ENCODE assay signal across 8 mouse cellular contexts in genomic region chr1:89235296-89235695, GRCm38 (mm10).
DNase-seq lines count a peak whose midpoint lies in the region; ATAC-seq and TF ChIP-seq lines count a peak whose summit lies in the region.

No protein-coding gene starts in this region.

- no peak for TF ChIP-seq POLR2A in kidney, adult 2 months (IDR thresholded peaks at IDR 0.05; ENCODE audit: low read depth, low read length)

- H3K4me1 ChIP-seq in heart, embryonic 12.5 days (replicated peaks): peaks cover 5% of the 10 kb centered on the region; the same call in 1 of the 2 replicates
- H3K4me1 ChIP-seq in kidney, adult 2 months (ENCODE audit: control insufficient read depth, insufficient read depth, low read length): no peaks in the 10 kb centered on the region
- no peaks in the 10 kb centered on the region; the same call in 1 of the 2 replicates for H3K4me1 ChIP-seq in midbrain, embryonic 14.5 days (ENCODE audit: control insufficient read depth, insufficient read depth, low read length)

- no peak overlapping the region for H3K27ac ChIP-seq in heart, embryonic 12.5 days (ENCODE audit: poor library complexity, severe bottlenecking)
- no peak overlapping the region for H3K27ac ChIP-seq in kidney, adult 2 months (ENCODE audit: insufficient read depth, low read depth, low read length)
- H3K27ac ChIP-seq in midbrain, embryonic 14.5 days (replicated peaks; ENCODE audit: low read depth, low read length): no peak overlapping the region

- ATAC-seq in heart, embryonic 12.5 days (ENCODE audit: insufficient number of reproducible peaks, low FRiP score): no peak; the same call in 1 of the 2 replicates
- peak; percentile 93 for ATAC-seq in common myeloid progenitor, adult 5-6 weeks (replicated peaks; ENCODE audit: low read depth, poor library complexity, severe bottlenecking)
- ATAC-seq in midbrain, embryonic 14.5 days (ENCODE audit: low FRiP score, low TSS enrichment): peak; percentile 74

- no peaks in the 10 kb centered on the region for H3K36me3 ChIP-seq in heart, embryonic 12.5 days
- no peaks in the 10 kb centered on the region for H3K36me3 ChIP-seq in kidney, adult 2 months (ENCODE audit: control insufficient read depth, insufficient read depth, low read length)
- no peaks in the 10 kb centered on the region for H3K36me3 ChIP-seq in midbrain, embryonic 14.5 days (ENCODE audit: control insufficient read depth, insufficient read depth, low read length)

- no peaks in the 10 kb centered on the region for H3K9me3 ChIP-seq in heart, embryonic 12.5 days (replicated peaks)
- H3K9me3 ChIP-seq in midbrain, embryonic 14.5 days (ENCODE audit: control insufficient read depth, low read length): no peaks in the 10 kb centered on the region

- DNase-seq in heart, adult 18-20 months: peak; percentile 72 to 85
- DNase-seq in gastrocnemius, postnatal 14 days: peak; percentile 52
- peak; percentile 87 for DNase-seq in kidney, adult 2 months
- DNase-seq in left cerebral cortex, postnatal 14 days (ENCODE audit: low spot score in 2 of 2): peak; percentile 73 to 92
- DNase-seq in midbrain, embryonic 14.5 days: peak; percentile 91
- peak; percentile 67 for DNase-seq in telencephalon, adult 2 months (ENCODE audit: low read depth, low spot score)

- WGBS in heart, embryonic 12.5 days: 38% methylated on average over 3 of the region's 3 CpGs
- WGBS in kidney, adult 2 months: 27% methylated on average over 3 of the region's 3 CpGs
- 35% methylated on average over 3 of the region's 3 CpGs for WGBS in midbrain, embryonic 14.5 days

- TF ChIP-seq CTCF in kidney, adult 2 months (conservative IDR thresholded peaks at IDR 0.05; ENCODE audit: insufficient read depth, insufficient read length, low read depth, low read length): peak; percentile 31; the same call in 1 of the 2 replicates

- H3K4me2 ChIP-seq in heart, embryonic 12.5 days: no peak overlapping the region
- no peak overlapping the region for H3K4me2 ChIP-seq in midbrain, embryonic 14.5 days (ENCODE audit: low read length)

- H3K4me3 ChIP-seq in heart, embryonic 12.5 days: no peak overlapping the region
- H3K4me3 ChIP-seq in kidney, adult 2 months (ENCODE audit: insufficient read depth, low read depth, low read length): no peak overlapping the region
- no peak overlapping the region for H3K4me3 ChIP-seq in midbrain, embryonic 14.5 days (replicated peaks; ENCODE audit: low read depth, low read length)

- H3K9ac ChIP-seq in heart, embryonic 12.5 days: no peak overlapping the region
- no peak overlapping the region for H3K9ac ChIP-seq in midbrain, embryonic 14.5 days (replicated peaks; ENCODE audit: low read length)

- H3K27me3 ChIP-seq in heart, embryonic 12.5 days (replicated peaks): no peaks in the 10 kb centered on the region; the same call in 1 of the 2 replicates
- no peaks in the 10 kb centered on the region for H3K27me3 ChIP-seq in kidney, adult 2 months (replicated peaks; ENCODE audit: control insufficient read depth, insufficient read depth, low read length)
- no peaks in the 10 kb centered on the region for H3K27me3 ChIP-seq in midbrain, embryonic 14.5 days (ENCODE audit: control insufficient read depth, insufficient read depth, low read length)

- intact Hi-C loops in gastrocnemius, postnatal 14 days (cut with DNase I; ENCODE audit: low total_unique reads): loop anchor here (2.0 to 10.0 kb wide), 2 partner anchors 290 to 350 kb away; no protein-coding TSS in a partner anchor
- intact Hi-C loops in left cerebral cortex, postnatal 14 days (cut with DNase I): loop anchor here (2.0 to 5.0 kb wide), 2 partner anchors 290 to 397 kb away; no protein-coding TSS in a partner anchor
